Mouse (Mus musculus) T-helper 17 cell (primary cell): ENCODE measurements around the gene Dennd2c.

Experiments
- in situ Hi-C, 2 experiments: fragments of 300-600 bp; cut with MboI, MseI; formaldehyde crosslinking; loops; 1 replicate in 1 of 2; 2 replicates in 1 of 2; pipeline ENCODE4 v1.15.1; 2025; ENCODE audit warnings: high pct_unique_total_duplicates in 2 of 2

The Dennd2c gene

GRCm38 (mm10) chr3:103102454-103103390 lies at the start of gene Dennd2c:
Gene Dennd2c (plus strand): TSS chr3:103102604.
- in situ Hi-C loops = loop anchor here in 1 of 2 experiments (10.0 kb wide), 1 partner anchor 368 kb away; the partner anchor contains the start of gene Tspan2

- in situ Hi-C loops = no loop called here
Measured at GRCm38 (mm10) chr3:103056016-103056595, 46.3 kb upstream of the Dennd2c start.

- in situ Hi-C loops = no loop called here
Measured at GRCm38 (mm10) chr3:103057752-103058151, 44.7 kb upstream of the Dennd2c start.

GRCm38 (mm10) chr3:103058207-103059157 lies 43.9 kb upstream of the Dennd2c start, which contains the start of gene Nras:
Gene Nras (plus strand): TSS chr3:103058285.
- in situ Hi-C loops = no loop called here

- in situ Hi-C loops = no loop called here
Measured at GRCm38 (mm10) chr3:103066927-103067326, 35.5 kb upstream of the Dennd2c start.

- in situ Hi-C loops = no loop called here
Measured at GRCm38 (mm10) chr3:103068971-103069370, 33.4 kb upstream of the Dennd2c start.

DNA sequence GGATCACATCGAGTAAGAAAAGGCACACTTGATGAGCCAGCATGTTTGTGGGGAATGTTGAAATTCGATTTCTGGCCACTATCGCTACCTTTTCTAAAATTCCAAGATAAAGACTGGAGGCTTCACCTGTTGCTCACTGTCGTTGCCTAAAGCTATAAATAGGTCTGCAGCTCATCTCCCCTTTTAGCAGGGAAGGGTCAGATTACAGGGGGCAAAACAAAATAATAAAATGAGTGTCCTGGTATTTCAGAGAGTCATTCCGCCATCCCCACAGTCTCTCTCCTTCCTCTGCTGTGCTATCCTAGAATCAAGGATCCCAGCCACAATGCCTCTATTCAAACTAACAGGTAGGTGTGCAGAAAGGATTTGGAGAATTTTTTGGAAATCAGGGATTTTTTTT lies 28.6 kb upstream of the Dennd2c start, which contains the start of gene Ampd1:
Gene Ampd1 (plus strand): TSS at position 244 of the 400 bp plus-strand sequence.
- in situ Hi-C loops = no loop called here

GRCm38 (mm10) chr3:103075871-103076270 lies 26.5 kb upstream of the Dennd2c start:
- in situ Hi-C loops = loop anchor here in 1 of 2 experiments (5.0 kb wide), 1 partner anchor 81 kb away; no protein-coding TSS in a partner anchor

DNA sequence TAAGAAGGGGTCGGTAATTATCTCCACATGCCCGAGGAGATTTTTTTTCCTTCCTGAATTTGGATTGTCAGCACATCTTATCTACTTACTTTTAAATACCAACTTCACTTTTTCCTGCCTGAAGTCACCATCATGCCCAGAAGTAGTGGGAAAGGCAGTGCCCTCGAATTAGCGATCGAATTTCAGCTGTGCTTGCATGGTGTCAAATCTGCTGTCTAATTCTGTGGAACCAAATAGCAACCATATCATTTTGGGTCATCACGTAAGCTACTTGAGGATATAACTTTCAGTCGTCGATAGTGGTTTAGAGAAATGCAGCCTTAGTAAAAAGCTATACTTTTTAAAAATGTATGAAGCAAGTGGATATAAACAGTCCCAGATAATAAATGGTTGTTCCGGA lies 25.9 kb upstream of the Dennd2c start:
- in situ Hi-C loops = loop anchor here in 1 of 2 experiments (5.0 kb wide), 1 partner anchor 81 kb away; no protein-coding TSS in a partner anchor

DNA sequence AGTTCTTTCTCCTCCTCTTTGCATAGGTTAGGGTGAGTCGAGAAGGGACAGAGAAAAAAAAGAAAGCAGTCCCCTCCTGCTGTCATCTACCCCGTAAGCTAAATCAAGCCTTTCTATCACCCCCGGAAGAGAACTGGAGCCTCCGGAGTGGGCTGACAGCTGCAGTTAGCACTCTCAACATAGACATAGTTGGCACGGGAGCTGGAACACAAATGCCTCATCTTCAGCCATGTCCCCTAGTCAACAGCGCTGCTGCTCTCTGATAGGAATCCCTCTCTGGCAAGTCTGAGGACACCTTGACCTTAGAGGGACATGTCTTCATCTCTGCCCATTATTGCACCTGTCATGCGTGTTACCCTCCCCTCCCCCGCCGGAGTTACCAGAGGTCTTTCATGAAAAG lies 23.1 kb upstream of the Dennd2c start:
- in situ Hi-C loops = loop anchor here in 1 of 2 experiments (5.0 kb wide), 1 partner anchor 78 kb away; no protein-coding TSS in a partner anchor

DNA sequence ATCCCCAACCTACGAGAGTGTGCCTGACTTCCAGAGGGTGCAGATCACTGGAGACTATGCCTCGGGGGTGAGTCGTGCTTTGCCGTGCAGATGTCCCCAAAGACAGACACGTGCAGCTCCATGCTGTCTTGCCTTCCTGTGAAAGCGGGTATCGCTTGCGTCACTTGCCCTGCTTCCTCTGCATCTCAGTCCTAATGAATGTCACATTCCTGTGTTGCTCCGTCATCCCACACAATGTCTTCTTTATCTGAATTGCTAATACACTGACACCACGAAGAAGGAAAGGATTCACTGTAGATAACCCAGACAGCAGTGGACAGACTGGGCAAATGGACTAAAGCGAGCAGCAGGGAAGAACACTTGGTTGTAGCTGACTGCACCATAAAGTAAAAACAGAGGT lies 21.4 kb upstream of the Dennd2c start:
- in situ Hi-C loops = no loop called here

DNA sequence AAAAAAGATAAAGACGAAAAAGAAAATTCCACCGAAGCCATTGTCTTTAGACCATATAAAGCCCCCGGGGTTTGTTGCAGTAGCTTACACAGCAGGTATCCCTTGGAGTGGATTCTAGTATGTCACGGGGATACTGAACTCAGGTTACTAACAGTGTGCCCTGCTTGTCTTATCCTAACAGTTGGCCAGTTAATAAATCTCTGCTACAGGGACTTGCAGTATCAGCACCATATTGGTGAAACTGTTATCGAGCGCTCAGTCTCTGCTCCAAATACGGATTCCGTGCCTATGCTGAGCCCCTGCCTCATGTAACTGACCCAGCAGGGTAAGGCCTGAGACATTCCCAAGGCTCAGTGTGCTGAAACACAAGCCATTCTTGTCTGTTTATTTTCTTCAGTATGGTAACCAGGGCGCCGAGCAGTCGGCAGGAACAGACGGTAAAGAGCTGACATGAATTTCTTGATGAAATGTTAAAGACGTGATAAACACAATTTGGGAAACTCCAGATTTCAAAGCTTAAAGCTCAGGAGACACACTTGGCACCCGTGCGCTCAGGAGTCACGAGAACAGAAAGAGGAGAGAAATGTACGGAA lies 20.4 kb upstream of the Dennd2c start:
- in situ Hi-C loops = no loop called here

DNA sequence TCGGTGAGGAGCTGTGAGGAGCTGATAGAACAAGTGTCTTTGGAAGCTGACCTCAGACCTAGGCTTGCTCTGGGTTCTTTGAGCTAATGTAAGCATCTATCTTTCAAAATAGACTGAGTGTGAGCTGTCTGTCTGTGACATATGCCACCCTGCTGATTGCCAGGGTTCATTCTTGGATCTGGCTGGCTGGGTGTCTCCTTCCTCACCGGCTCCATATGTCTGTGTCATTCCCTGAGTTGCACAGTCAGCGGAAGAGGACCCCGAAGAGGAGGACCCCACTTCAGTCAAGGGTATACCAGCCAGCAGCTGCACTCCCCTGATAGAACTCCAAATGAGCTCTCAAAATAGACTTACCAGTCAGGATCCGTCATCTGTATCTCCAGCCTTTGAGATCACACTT lies 19.6 kb upstream of the Dennd2c start:
- in situ Hi-C loops = no loop called here

DNA sequence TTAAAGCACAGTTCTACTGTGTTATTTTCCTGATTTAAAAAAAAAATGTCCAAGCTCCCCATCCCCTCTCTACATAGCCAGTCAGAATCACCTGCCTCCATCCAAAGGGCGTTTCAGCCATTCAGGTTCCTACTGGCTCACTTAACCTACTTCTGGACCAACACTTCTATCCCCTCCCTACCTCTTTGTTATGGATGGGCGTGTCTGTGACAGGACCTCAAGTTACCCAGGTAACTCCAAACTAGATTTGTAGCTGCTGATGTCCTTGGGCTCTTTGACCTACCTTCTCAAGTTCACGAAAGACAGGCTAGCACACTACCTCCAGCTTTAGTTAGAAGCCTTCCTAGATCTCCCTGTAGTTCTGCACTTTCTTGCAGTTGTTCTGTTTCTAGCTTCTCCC lies 16.4 kb upstream of the Dennd2c start:
- in situ Hi-C loops = no loop called here

DNA sequence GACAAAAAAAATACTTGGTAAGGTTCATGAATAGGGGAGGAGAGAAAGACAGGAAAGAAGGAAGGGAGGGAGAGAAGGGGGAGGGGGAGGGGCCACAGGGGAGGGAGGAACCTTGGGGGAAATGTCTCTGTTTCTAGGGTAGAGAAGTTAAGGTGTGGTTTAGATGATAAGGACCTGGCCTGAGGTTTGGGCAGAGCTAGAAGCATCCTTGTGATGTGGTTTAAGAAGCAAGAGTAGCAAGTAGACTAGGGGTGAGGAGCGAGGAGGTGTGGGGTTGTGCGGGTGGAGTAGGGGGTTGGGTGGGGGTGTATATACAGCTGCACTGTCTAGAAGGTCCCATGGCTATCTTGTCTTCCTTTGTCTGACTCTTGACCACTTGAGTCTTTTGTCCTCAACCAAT lies 10.7 kb upstream of the Dennd2c start:
- in situ Hi-C loops = loop anchor here (10.0 kb wide), 2 partner anchors 73 to 1723 kb away; partner anchors contain the start of gene Mov10 (in 1 of the 2)

DNA sequence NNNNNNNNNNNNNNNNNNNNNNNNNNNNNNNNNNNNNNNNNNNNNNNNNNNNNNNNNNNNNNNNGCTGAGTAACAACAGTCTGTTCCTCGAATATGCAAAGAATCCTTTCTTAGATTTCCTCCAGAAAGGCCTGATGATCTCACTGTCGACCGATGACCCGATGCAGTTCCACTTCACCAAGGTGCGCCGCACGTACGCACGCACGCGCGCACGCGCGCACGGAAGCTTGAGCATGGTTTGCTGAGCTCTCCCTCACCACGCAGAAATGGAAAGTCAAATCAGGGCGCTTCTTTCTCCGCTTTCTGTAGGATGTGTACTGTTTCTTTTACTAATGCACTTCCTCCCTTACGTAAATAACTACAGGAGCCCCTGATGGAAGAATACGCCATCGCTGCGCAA lies 3.7 kb upstream of the Dennd2c start:
- in situ Hi-C loops = loop anchor here (5.0 to 10.0 kb wide), 3 partner anchors 66 to 1716 kb away; partner anchors contain the start of gene Mov10 (in 1 of the 2)

- in situ Hi-C loops = loop anchor here (5.0 to 10.0 kb wide), 4 partner anchors 65 to 1715 kb away; partner anchors contain the start of genes Mov10 (in 1 of the 2) and Tspan2 (in 1 of the 2)
Measured at GRCm38 (mm10) chr3:103099667-103100066, 2.7 kb upstream of the Dennd2c start.

DNA sequence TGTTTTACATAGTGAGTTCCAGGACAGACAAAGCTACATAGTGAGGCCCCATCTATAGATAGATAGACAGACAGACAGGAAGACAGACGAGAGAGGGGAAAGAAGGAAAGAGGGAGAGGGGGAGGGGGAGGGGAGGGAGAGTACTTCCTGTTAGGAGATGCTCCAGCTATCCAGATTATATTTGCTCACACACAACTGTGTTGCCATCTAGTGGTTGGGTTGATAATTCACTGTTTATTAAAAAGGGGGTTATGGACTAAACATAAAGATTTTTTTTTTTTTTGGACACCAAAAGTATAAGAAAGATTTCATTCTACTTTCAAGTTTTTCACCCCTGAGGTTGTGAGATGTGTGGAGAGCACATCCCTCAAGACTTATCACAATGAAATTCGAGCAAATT lies 1.7 kb upstream of the Dennd2c start:
- in situ Hi-C loops = loop anchor here in 1 of 2 experiments (10.0 kb wide), 1 partner anchor 366 kb away; the partner anchor contains the start of gene Tspan2

- in situ Hi-C loops = loop anchor here in 1 of 2 experiments (10.0 kb wide), 1 partner anchor 366 kb away; the partner anchor contains the start of gene Tspan2
Measured at GRCm38 (mm10) chr3:103101194-103101593, 1.2 kb upstream of the Dennd2c start.

DNA sequence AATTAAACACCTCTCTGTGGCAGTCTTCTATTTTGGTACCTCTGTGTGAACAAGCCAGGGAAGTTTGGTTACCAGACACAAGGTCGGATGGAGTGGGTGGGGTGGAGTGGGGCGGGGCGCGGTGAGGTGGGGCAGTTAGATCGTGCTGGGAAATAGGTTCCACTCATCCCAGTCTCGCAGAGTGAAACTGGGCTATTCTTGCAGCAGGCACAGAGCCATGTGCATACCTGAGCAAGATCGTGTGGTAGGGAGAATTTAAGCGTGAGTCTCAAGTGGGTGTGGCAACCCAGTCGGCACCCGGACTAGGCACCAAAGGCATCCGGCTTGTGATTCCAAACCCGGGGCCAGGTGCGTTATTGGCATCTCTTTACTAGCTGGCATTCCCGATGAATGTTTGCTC lies 495 bp upstream of the Dennd2c start:
- in situ Hi-C loops = loop anchor here in 1 of 2 experiments (10.0 kb wide), 1 partner anchor 367 kb away; the partner anchor contains the start of gene Tspan2
